Mouse (Mus musculus): ENCODE measurements around the gene Il23a. TPM values are rescaled to one million over a fixed set of nuclear protein-coding genes. Genes with fewer than 3 reads are reported as not detected.
"Not testable (repeated sequence)": the region's sequence is repeated elsewhere in the genome, so short reads cannot be mapped to it uniquely, and the experiment has no call there.

Il23a gene
- polyA plus RNA-seq, 1 experiment from 2014 or later = 0.28 TPM

GRCm38 (mm10) chr10:128262300-128262699, 36.3 kb downstream of the Il23a start:
- Histone ChIP-seq H3K4me3 (replicated peaks; ENCODE audit: low read length) (no peak overlapping the region), H3K27me3 (ENCODE audit: control insufficient read depth, insufficient read depth, low read length) (no peaks in the 10 kb centered on the region), H3K9me3 (ENCODE audit: control insufficient read depth, low read length) (no peaks in the 10 kb centered on the region), H3K27ac (no peak overlapping the region), H3K4me2 (replicated peaks) (no peak overlapping the region), H3K4me1 (replicated peaks; ENCODE audit: control insufficient read depth, insufficient read depth, low read length) (no peaks in the 10 kb centered on the region), H3K36me3 (replicated peaks; ENCODE audit: control insufficient read depth, insufficient read depth) (no peaks in the 10 kb centered on the region), H3K9ac (no peak overlapping the region)
- DNase-seq (ENCODE audit: low spot score) = no peak
- no peak for ATAC-seq (ENCODE audit: low FRiP score)
- 79% methylated on average over 22 of the region's 22 CpGs for WGBS

- not testable (repeated sequence) for H3K4me1 ChIP-seq (replicated peaks; ENCODE audit: control insufficient read depth, insufficient read depth, low read length); H3K9me3 ChIP-seq (ENCODE audit: control insufficient read depth, low read length); H3K36me3 ChIP-seq (replicated peaks; ENCODE audit: control insufficient read depth, insufficient read depth); H3K9ac ChIP-seq; H3K4me3 ChIP-seq (replicated peaks; ENCODE audit: low read length); DNase-seq (ENCODE audit: low spot score); ATAC-seq (ENCODE audit: low FRiP score); H3K27me3 ChIP-seq (ENCODE audit: control insufficient read depth, insufficient read depth, low read length); H3K4me2 ChIP-seq (replicated peaks); H3K27ac ChIP-seq
- WGBS = 88% methylated on average over 7 of the region's 7 CpGs
Measured at GRCm38 (mm10) chr10:128260376-128260775, 38.2 kb downstream of the Il23a start.

- DNase-seq (ENCODE audit: low spot score) (no peak), ATAC-seq (ENCODE audit: low FRiP score) (no peak)
- Histone ChIP-seq H3K36me3 (replicated peaks; ENCODE audit: control insufficient read depth, insufficient read depth) (no peaks in the 10 kb centered on the region), H3K4me2 (replicated peaks) (no peak overlapping the region), H3K9me3 (ENCODE audit: control insufficient read depth, low read length) (no peaks in the 10 kb centered on the region), H3K9ac (no peak overlapping the region), H3K27me3 (ENCODE audit: control insufficient read depth, insufficient read depth, low read length) (no peaks in the 10 kb centered on the region), H3K4me1 (replicated peaks; ENCODE audit: control insufficient read depth, insufficient read depth, low read length) (no peaks in the 10 kb centered on the region), H3K27ac (no peak overlapping the region), H3K4me3 (replicated peaks; ENCODE audit: low read length) (no peak overlapping the region)
- 87% methylated on average over 5 of the region's 5 CpGs for WGBS
Measured at GRCm38 (mm10) chr10:128259946-128260345, 38.6 kb downstream of the Il23a start.

- Histone ChIP-seq H3K27ac (no peak overlapping the region), H3K4me2 (replicated peaks) (no peak overlapping the region)
- 85% methylated on average over 4 of the region's 4 CpGs for WGBS
Measured at GRCm38 (mm10) chr10:128258953-128259352, 39.6 kb downstream of the Il23a start.

GRCm38 (mm10) chr10:128256328-128256727, 42.2 kb downstream of the Il23a start:
- Histone ChIP-seq H3K4me3 (replicated peaks; ENCODE audit: low read length) (no peak overlapping the region), H3K4me2 (replicated peaks) (no peak overlapping the region), H3K27me3 (ENCODE audit: control insufficient read depth, insufficient read depth, low read length) (no peaks in the 10 kb centered on the region), H3K27ac (no peak overlapping the region), H3K9ac (no peak overlapping the region), H3K9me3 (ENCODE audit: control insufficient read depth, low read length) (no peaks in the 10 kb centered on the region), H3K4me1 (replicated peaks; ENCODE audit: control insufficient read depth, insufficient read depth, low read length) (no peaks in the 10 kb centered on the region), H3K36me3 (replicated peaks; ENCODE audit: control insufficient read depth, insufficient read depth) (peaks cover 15% of the 10 kb centered on the region)
- WGBS = 92% methylated on average over 8 of the region's 8 CpGs
- no peak for ATAC-seq (ENCODE audit: low FRiP score)
- no peak for DNase-seq (ENCODE audit: low spot score)

More at GRCm38 (mm10) chr10:128258953-128259352, 39.6 kb downstream of the Il23a start:
- no peak for DNase-seq (ENCODE audit: low spot score)
- Histone ChIP-seq H3K36me3 (replicated peaks; ENCODE audit: control insufficient read depth, insufficient read depth) (no peaks in the 10 kb centered on the region), H3K9me3 (ENCODE audit: control insufficient read depth, low read length) (no peaks in the 10 kb centered on the region), H3K9ac (no peak overlapping the region), H3K27me3 (ENCODE audit: control insufficient read depth, insufficient read depth, low read length) (no peaks in the 10 kb centered on the region), H3K4me1 (replicated peaks; ENCODE audit: control insufficient read depth, insufficient read depth, low read length) (no peaks in the 10 kb centered on the region), H3K4me3 (replicated peaks; ENCODE audit: low read length) (no peak overlapping the region)
- no peak for ATAC-seq (ENCODE audit: low FRiP score)

GRCm38 (mm10) chr10:128255925-128256324, 42.6 kb downstream of the Il23a start:
- Histone ChIP-seq H3K4me2 (replicated peaks) (no peak overlapping the region), H3K27me3 (ENCODE audit: control insufficient read depth, insufficient read depth, low read length) (no peaks in the 10 kb centered on the region), H3K4me3 (replicated peaks; ENCODE audit: low read length) (no peak overlapping the region), H3K9ac (no peak overlapping the region), H3K36me3 (replicated peaks; ENCODE audit: control insufficient read depth, insufficient read depth) (peaks cover 19% of the 10 kb centered on the region), H3K27ac (no peak overlapping the region), H3K4me1 (replicated peaks; ENCODE audit: control insufficient read depth, insufficient read depth, low read length) (no peaks in the 10 kb centered on the region), H3K9me3 (ENCODE audit: control insufficient read depth, low read length) (no peaks in the 10 kb centered on the region)
- ATAC-seq (ENCODE audit: low FRiP score) = no peak
- WGBS = 93% methylated on average over 8 of the region's 8 CpGs
- DNase-seq (ENCODE audit: low spot score) = no peak

- no peaks in the 10 kb centered on the region for H3K27me3 ChIP-seq (ENCODE audit: control insufficient read depth, insufficient read depth, low read length)
- no peak within 1 kb of the TSS for H3K4me3 ChIP-seq (replicated peaks; ENCODE audit: low read length)
- H3K9ac ChIP-seq = no peak within 1 kb of the TSS
- no peak within 1 kb of the TSS for H3K27ac ChIP-seq
- no peaks in the 10 kb centered on the region for H3K4me1 ChIP-seq (replicated peaks; ENCODE audit: control insufficient read depth, insufficient read depth, low read length)
- DNase-seq (ENCODE audit: low spot score) (no peak), ATAC-seq (ENCODE audit: low FRiP score) (no peak)
- H3K36me3 ChIP-seq (replicated peaks; ENCODE audit: control insufficient read depth, insufficient read depth) = peaks cover 40% of the 10 kb centered on the region
- H3K4me2 ChIP-seq (replicated peaks) = no peak within 1 kb of the TSS
- WGBS = 88% methylated on average over 4 of the region's 4 CpGs
- no peaks in the 10 kb centered on the region for H3K9me3 ChIP-seq (ENCODE audit: control insufficient read depth, low read length)
Measured at GRCm38 (mm10) chr10:128253677-128254255, 44.8 kb downstream of the Il23a start, which contains the start of gene Apon. Apon (plus strand) TSS chr10:128254096.

- no peak for ATAC-seq (ENCODE audit: low FRiP score)
- H3K27ac ChIP-seq = no peak overlapping the region
- no peaks in the 10 kb centered on the region for H3K4me1 ChIP-seq (replicated peaks; ENCODE audit: control insufficient read depth, insufficient read depth, low read length)
- WGBS = 94% methylated on average over 13 of the region's 13 CpGs
- H3K4me2 ChIP-seq (replicated peaks) = no peak overlapping the region
- no peaks in the 10 kb centered on the region for H3K9me3 ChIP-seq (ENCODE audit: control insufficient read depth, low read length)
- no peaks in the 10 kb centered on the region for H3K27me3 ChIP-seq (ENCODE audit: control insufficient read depth, insufficient read depth, low read length)
- no peak overlapping the region for H3K9ac ChIP-seq
- H3K4me3 ChIP-seq (replicated peaks; ENCODE audit: low read length) = no peak overlapping the region
- DNase-seq (ENCODE audit: low spot score) = no peak
- H3K36me3 ChIP-seq (replicated peaks; ENCODE audit: control insufficient read depth, insufficient read depth) = peaks cover 67% of the 10 kb centered on the region
Measured at GRCm38 (mm10) chr10:128250565-128250964, 48.0 kb downstream of the Il23a start.

- no peak overlapping the region for H3K9ac ChIP-seq
- DNase-seq (ENCODE audit: low spot score) = no peak
- peak overlapping the region; percentile 21; the same call in 1 of the 2 replicates for H3K27ac ChIP-seq
- 0 out of 2 replicates have a peak overlapping the region, but pooled peaks have one; percentile 10 for H3K4me2 ChIP-seq (replicated peaks)
- WGBS = 83% methylated on average over 17 of the region's 17 CpGs
- no peaks in the 10 kb centered on the region for H3K9me3 ChIP-seq (ENCODE audit: control insufficient read depth, low read length)
- H3K4me3 ChIP-seq (replicated peaks; ENCODE audit: low read length) = no peak overlapping the region
- H3K27me3 ChIP-seq (ENCODE audit: control insufficient read depth, insufficient read depth, low read length) = no peaks in the 10 kb centered on the region
- H3K4me1 ChIP-seq (replicated peaks; ENCODE audit: control insufficient read depth, insufficient read depth, low read length) = no peaks in the 10 kb centered on the region
- H3K36me3 ChIP-seq (replicated peaks; ENCODE audit: control insufficient read depth, insufficient read depth) = peaks cover 90% of the 10 kb centered on the region
- ATAC-seq (ENCODE audit: low FRiP score) = no peak
Measured at GRCm38 (mm10) chr10:128247020-128247732, 51.4 kb downstream of the Il23a start.
